Mouse (Mus musculus): Measurements from ENCODE around the gene Kdf1. TPM values are rescaled to one million over a fixed set of nuclear protein-coding genes. Genes with fewer than 3 reads are reported as not detected.
A peak's percentile ranks its signal among the peaks of the same experiment; 100 is the strongest.

Kdf1 gene
- polyA plus RNA-seq, 1 experiment from 2014 or later: 19.9 TPM

DNA sequence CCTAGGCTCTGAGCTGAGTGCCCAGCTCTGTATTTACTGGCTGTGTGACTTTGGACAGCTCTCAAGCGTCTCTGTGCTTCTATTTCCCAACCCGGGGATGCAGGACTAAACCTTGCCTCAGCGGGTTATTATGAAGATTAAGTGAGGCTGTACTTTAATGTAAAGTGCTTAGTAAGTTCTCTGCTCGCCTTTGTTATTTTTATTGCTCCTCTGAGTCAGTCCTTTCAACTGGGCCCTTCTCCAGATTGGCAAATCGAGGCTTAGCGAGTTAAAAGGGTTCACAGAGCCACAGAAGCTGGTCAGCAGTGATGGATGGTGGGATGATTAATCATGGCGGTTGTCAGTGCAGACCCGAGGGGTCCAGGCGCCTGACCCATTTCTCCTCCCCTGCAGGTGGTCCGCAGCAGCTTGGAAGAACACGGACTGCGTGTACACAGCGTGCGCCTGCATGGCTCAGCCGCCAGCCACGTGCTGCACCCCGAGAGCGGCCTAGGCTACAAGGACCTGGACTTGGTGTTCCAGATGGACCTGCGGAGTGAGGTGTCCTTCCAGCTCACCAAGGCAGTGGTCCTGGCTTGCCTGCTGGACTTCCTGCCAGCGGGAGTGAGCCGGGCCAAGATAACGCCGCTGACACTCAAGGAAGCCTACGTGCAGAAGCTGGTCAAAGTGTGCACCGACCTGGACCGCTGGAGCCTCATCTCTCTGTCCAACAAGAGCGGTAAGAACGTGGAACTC lies 32.9 kb upstream of the Kdf1 start:
- Histone ChIP-seq H3K27ac (no peak overlapping the region), H3K36me3 (no peaks in the 10 kb centered on the region), H3K4me2 (no peak overlapping the region), H3K27me3 (peaks cover 31% of the 10 kb centered on the region), H3K9me3 (no peaks in the 10 kb centered on the region), H3K4me1 (peaks cover 21% of the 10 kb centered on the region), H3K9ac (no peak overlapping the region), H3K4me3 (no peak overlapping the region)
- 90% methylated on average over 28 of the region's 28 CpGs for WGBS
- ATAC-seq (ENCODE audit: insufficient number of reproducible peaks, insufficient read depth, low FRiP score, low TSS enrichment, low read depth): no peak

DNA sequence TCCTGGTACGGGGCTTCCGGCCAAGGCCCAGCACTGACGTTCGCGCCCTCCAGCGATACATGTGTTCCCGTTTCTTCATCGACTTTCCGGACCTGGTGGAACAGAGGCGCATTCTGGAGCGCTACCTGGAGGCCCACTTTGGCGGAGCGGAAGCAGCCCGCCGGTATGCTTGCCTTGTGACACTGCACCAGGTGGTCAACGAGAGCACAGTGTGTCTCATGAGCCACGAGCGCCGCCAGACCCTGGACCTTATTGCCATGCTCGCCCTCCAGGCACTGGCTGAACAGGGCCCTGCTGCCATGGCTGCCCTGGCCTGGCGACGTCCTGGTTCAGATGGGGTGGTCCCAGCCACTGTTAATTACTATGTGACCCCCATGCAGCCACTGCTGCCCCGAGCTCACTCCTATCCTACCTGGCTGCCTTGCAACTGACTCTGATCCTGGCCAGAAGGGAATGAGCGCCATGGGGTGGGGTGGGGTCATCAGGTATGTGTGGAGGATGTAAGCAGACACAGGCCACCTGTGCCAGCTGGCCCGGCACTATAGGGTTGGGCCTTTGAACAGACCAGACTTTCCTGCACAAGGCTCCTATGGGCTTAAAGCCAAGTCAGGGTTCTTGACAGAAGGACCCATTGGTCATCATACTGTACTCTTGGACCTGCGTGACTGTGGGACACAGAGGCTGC lies 31.9 kb upstream of the Kdf1 start:
- Histone ChIP-seq H3K27ac (no peak overlapping the region), H3K9ac (no peak overlapping the region), H3K4me3 (no peak overlapping the region), H3K9me3 (no peaks in the 10 kb centered on the region), H3K27me3 (peaks cover 22% of the 10 kb centered on the region), H3K36me3 (no peaks in the 10 kb centered on the region), H3K4me1 (peaks cover 21% of the 10 kb centered on the region), H3K4me2 (no peak overlapping the region)
- WGBS: 88% methylated on average over 26 of the region's 26 CpGs
- ATAC-seq (ENCODE audit: insufficient number of reproducible peaks, insufficient read depth, low FRiP score, low TSS enrichment, low read depth): 0 out of 2 replicates have a peak, but pooled peaks have one; percentile 6

DNA sequence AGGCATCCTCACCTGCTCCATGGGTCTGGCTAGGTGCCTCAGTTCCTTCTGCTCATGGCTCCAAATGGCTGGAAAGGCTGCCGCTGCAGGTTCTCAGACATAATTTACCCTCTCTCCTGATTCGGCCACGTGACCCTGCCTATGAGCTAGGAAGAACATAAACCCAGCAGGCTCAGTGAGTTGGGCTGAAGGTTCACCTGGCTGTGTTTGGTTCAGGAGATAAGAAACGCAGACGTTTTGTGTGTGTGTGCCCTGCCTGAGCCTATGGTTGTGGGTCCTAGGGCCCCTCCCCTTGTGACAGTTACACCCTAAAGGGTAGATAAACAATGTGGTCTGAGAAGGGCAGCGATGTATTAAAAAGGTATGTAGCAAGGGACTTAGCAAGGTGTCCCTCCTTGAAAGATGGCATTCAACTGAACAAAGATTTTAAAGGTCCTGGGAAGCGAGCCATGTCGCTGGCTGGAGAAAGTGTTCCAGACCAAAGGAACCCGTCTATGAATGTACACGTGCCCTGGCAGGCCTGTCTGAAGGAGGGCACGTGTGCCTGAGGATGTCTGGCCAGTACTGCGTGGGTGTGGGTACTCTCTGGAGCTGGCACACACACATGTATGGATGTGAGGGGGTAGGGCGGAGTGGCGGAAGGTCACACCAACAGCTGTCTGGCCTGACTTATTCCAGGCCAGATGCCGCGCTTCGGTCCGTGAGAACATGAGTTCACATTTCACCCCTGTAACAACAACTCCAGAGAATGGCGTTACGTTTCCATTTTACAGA lies 30.0 kb upstream of the Kdf1 start:
- ATAC-seq (ENCODE audit: insufficient number of reproducible peaks, insufficient read depth, low FRiP score, low TSS enrichment, low read depth): no peak
- 75% methylated on average over 20 of the region's 20 CpGs for WGBS
- H3K9ac ChIP-seq: no peak overlapping the region
- no peak overlapping the region for H3K4me2 ChIP-seq
- peaks cover 20% of the 10 kb centered on the region for H3K4me1 ChIP-seq
- H3K27ac ChIP-seq: no peak overlapping the region
- peaks cover 11% of the 10 kb centered on the region; the same call in 1 of the 2 replicates for H3K27me3 ChIP-seq
- no peaks in the 10 kb centered on the region for H3K36me3 ChIP-seq
- no peak overlapping the region for H3K4me3 ChIP-seq
- no peaks in the 10 kb centered on the region for H3K9me3 ChIP-seq

DNA sequence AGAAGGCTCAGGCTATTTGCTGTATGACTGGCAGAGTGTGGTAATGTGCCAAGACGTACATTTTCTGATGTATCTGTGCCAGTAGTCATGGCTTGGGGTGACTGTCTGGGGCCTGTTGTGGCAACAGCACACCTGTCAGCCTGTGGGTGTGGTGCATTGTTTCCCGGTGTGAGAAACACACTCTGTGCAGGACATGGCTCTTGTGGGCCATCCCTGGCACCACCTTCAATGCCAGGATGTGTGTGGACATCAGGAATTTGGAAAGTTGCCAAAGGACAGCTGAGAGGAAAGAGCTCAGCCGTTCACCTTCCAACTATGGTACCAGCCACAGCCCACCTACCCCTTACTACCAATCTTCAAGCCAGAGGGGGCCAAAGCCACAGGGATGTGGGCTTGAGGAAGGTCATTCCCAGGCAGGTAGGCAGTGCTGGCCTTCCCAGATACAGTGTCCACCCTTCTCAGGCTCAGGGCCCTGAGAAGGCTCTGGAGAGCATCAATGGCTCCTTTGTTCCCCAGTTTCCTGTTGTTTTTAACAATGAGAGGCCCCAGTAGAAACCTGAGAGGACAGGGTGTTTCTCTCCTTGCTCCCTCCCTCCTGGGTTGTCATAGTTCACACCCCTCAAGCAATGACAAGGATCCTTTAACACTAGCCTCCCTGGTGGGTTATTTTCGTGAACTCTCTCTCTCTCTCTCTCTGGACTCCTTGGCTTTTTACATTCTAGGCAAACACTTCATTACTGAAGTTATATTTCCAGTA lies 29.1 kb upstream of the Kdf1 start:
- ATAC-seq (ENCODE audit: insufficient number of reproducible peaks, insufficient read depth, low FRiP score, low TSS enrichment, low read depth): no peak
- H3K9ac ChIP-seq: no peak overlapping the region
- H3K27me3 ChIP-seq: peaks cover 5% of the 10 kb centered on the region
- WGBS: 47% methylated on average over 4 of the region's 4 CpGs
- peaks cover 19% of the 10 kb centered on the region for H3K4me1 ChIP-seq
- H3K4me3 ChIP-seq: no peak overlapping the region
- no peaks in the 10 kb centered on the region for H3K9me3 ChIP-seq
- H3K27ac ChIP-seq: peak overlapping the region; percentile 28; the same call in 1 of the 2 replicates
- no peaks in the 10 kb centered on the region for H3K36me3 ChIP-seq
- no peak overlapping the region for H3K4me2 ChIP-seq

DNA sequence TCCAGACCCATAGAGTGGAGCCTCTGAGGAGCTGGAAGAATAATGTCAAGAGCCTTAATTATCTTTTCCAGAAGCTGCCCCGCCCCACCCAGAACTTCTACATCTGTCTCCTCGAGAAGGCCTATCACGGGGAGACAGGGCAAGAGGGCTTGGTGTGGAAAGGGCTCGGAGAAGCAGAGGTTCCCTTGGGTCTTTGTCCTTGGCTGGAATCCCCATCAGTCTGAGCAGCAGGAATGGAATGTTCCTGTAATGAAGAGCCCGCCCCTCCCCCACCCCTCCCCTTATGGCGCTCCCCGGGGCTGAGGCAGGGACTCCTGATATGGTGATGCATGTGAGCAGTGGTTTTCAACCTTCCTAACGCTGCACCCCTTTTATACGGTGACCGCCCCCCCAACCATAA lies 27.0 kb upstream of the Kdf1 start:
- Histone ChIP-seq H3K9ac (no peak overlapping the region), H3K4me2 (no peak overlapping the region), H3K9me3 (no peaks in the 10 kb centered on the region), H3K36me3 (no peaks in the 10 kb centered on the region), H3K4me3 (no peak overlapping the region), H3K4me1 (peaks cover 21% of the 10 kb centered on the region), H3K27ac (no peak overlapping the region), H3K27me3 (peaks cover 26% of the 10 kb centered on the region)
- WGBS: 40% methylated on average over 10 of the region's 10 CpGs
- no peak for ATAC-seq (ENCODE audit: insufficient number of reproducible peaks, insufficient read depth, low FRiP score, low TSS enrichment, low read depth)

DNA sequence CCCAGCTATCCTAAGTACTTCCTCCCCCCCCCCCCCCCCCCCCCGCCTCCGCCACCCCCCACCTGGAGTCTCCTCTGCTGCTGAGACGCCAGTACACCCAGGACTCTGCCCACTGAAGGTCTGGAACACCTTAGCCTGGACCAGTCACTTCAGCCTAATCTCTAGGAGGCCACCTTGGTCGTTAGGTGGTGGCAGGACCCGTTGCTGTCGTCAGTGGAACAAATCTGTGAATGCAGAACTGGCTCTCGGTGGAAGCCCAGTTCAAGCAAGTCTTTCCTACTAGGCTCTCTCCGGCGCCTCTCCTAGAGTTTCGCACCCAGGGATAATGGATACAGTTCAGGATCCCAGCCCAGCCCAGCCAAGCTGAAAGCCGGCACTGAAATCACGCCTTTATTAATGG lies 24.9 kb upstream of the Kdf1 start:
- ATAC-seq (ENCODE audit: insufficient number of reproducible peaks, insufficient read depth, low FRiP score, low TSS enrichment, low read depth): no peak
- no peaks in the 10 kb centered on the region for H3K36me3 ChIP-seq
- WGBS: 26% methylated on average over 10 of the region's 12 CpGs
- H3K27me3 ChIP-seq: peaks cover 47% of the 10 kb centered on the region
- peak overlapping the region; percentile 60 for H3K4me2 ChIP-seq
- no peak overlapping the region for H3K9ac ChIP-seq
- no peaks in the 10 kb centered on the region for H3K9me3 ChIP-seq
- H3K4me1 ChIP-seq: peaks cover 33% of the 10 kb centered on the region
- peak overlapping the region; percentile 36 for H3K4me3 ChIP-seq
- no peak overlapping the region for H3K27ac ChIP-seq

DNA sequence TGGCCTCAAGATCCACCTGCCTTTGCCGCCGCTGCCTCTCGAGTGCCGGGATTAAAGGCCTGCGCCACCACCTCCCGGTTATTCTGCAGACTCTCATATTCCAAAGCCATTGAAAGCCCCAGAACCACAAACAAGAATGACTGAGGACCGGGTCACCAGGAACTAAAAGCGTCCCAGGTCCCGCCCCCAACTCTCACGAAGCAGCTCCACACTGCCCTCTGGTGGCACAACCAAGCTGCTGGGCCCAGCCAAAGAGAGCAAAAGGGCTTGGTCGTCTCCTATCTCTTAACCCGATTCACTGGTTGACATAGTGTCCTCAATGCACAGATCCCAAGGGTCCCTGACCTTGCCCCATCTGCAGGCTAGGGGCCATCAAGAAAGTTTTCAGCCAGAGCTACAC lies 24.3 kb upstream of the Kdf1 start:
- 0 out of 2 replicates have a peak, but pooled peaks have one; percentile 10 for ATAC-seq (ENCODE audit: insufficient number of reproducible peaks, insufficient read depth, low FRiP score, low TSS enrichment, low read depth)
- Histone ChIP-seq H3K36me3 (no peaks in the 10 kb centered on the region), H3K9me3 (no peaks in the 10 kb centered on the region), H3K4me3 (peak overlapping the region; percentile 36), H3K4me1 (peaks cover 32% of the 10 kb centered on the region), H3K27ac (no peak overlapping the region), H3K27me3 (peaks cover 53% of the 10 kb centered on the region), H3K4me2 (peak overlapping the region; percentile 60), H3K9ac (no peak overlapping the region)
- under 1% methylated on average over 12 of the region's 12 CpGs for WGBS

DNA sequence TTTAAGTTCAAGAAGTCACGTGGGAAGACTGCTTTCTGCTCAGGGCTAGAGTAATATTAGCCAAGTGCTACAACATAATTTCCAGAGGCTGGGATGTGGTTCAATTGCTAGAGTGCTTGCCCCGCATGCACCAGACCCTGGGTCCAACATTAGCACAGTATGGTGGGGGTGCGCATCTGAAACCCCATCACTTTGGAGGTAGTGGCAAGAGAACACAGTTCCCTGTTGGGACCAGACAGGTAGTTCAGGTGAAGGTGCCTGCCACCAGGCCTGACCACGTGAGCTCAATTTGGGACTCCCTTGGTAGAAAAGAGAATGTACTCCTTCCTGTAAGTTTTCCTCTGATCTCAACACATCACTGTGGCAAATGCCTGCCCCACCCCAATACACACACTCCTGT lies 23.9 kb upstream of the Kdf1 start:
- 60% methylated on average over 4 of the region's 4 CpGs for WGBS
- Histone ChIP-seq H3K4me3 (no peak overlapping the region), H3K27me3 (peaks cover 57% of the 10 kb centered on the region), H3K36me3 (no peaks in the 10 kb centered on the region), H3K9ac (no peak overlapping the region), H3K27ac (no peak overlapping the region), H3K4me1 (peaks cover 28% of the 10 kb centered on the region), H3K4me2 (no peak overlapping the region), H3K9me3 (no peaks in the 10 kb centered on the region)
- ATAC-seq (ENCODE audit: insufficient number of reproducible peaks, insufficient read depth, low FRiP score, low TSS enrichment, low read depth): no peak

DNA sequence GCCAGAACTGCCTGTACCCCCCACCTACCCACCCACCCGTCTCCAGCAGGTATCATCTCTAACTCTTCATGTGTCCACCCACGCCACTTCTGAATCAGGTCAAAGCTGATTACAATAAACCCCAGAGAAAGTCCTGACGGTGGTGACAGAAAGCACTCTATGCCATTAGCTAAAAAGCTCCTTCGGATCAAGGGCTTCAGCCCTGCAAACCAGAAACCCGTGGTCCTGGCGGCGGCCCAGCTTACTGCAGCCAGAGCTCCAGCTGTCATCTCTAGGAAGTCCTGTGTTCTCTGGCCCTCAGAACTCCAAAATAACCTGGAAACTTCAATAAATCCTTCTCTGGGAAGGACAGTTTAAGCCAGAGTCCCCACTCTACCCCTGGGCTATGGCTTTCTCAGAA lies 23.1 kb upstream of the Kdf1 start:
- no peaks in the 10 kb centered on the region for H3K36me3 ChIP-seq
- no peak overlapping the region for H3K4me2 ChIP-seq
- no peak overlapping the region for H3K27ac ChIP-seq
- ATAC-seq (ENCODE audit: insufficient number of reproducible peaks, insufficient read depth, low FRiP score, low TSS enrichment, low read depth): no peak
- WGBS: 28% methylated on average over 7 of the region's 7 CpGs
- no peak overlapping the region for H3K4me3 ChIP-seq
- no peaks in the 10 kb centered on the region for H3K9me3 ChIP-seq
- peaks cover 65% of the 10 kb centered on the region for H3K27me3 ChIP-seq
- peaks cover 27% of the 10 kb centered on the region for H3K4me1 ChIP-seq
- no peak overlapping the region for H3K9ac ChIP-seq

DNA sequence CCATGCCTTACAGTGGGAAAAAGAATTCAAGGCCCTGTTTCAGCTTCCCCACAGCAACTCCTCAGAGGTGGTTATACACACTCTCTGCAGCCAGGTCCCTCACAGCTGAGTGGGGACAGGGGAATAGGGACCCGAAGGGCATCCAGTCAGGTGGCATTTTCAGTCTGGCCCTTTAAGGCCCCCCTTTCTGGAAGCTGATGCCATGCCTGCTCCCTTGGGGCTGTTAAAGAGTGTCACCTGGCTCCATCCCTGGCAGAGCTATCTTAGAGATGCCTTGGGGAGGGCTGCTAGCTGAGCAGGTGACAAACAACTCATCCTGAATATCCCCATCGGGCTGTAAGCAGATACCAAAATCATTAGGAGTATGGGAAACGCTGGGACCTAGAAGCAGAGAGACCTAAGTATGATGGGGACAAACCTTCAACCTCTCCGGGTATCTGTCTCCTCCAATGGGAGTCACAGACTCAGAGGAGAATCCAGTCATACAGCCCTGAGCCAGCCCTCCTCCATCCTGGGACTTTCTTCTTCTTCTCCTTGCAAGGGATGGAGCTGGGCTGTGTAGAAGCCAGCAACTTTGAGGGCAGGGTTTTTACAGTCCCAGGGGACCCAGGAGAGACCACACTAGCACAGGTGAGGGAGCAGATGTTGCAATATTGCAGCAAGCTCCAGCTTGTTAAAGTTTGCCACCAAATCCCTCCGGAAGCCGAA lies 21.9 kb upstream of the Kdf1 start:
- Histone ChIP-seq H3K27ac (no peak overlapping the region), H3K27me3 (peaks cover 77% of the 10 kb centered on the region), H3K4me3 (peak overlapping the region; percentile 66), H3K4me2 (peak overlapping the region; percentile 99), H3K9ac (no peak overlapping the region; the same call in 1 of the 2 replicates), H3K9me3 (no peaks in the 10 kb centered on the region), H3K4me1 (peaks cover 24% of the 10 kb centered on the region), H3K36me3 (no peaks in the 10 kb centered on the region)
- WGBS: 18% methylated on average over 6 of the region's 6 CpGs
- ATAC-seq (ENCODE audit: insufficient number of reproducible peaks, insufficient read depth, low FRiP score, low TSS enrichment, low read depth): no peak

Measured in embryonic facial prominence, embryonic 13.5 days (tissue).